Mouse (Mus musculus): ENCODE measurements around the gene 2310061I04Rik.

2310061I04Rik gene

DNA sequence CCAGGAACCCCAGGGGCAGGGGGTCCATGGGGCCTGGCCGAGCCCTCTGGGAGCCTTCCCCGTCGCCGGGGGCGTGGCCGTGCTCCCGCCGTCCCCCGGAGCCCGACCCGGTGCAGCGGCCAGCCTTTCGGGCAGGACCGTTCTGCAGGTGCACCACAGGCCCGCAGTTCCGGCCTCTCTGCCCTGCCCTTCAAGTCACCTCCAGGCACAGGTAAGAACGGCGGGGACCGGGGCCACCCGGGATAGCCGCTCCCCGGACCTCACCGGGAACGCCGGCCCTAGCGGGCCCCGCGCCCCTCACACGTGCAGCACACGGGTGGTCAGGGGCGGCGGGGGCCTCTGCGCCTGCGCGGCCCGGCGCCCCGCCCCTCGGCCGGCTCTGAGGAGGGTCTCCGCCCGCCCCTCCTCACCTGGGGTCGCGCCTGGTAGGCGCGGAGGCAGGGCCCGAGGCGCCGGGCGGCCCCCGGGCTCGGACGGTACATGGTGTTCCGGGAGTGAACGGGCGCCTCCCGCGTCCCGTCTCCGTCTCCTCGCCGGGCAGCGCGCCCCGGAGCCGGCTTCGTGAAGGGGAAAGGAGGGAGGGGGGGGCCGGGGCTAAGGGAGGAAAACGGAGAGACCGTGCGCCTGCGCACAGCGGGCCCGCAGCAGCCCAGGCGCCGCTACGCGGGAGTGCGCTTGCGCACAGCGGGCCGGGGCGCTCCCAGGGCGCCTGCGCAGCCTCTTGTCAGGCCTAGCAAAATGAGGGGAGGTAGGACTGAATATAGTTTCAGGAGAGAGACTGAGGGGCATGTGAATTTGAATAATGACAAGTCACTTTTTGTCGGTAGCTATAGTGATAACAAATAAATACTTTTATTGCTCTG, at the start of gene 2310061I04Rik:
2310061I04Rik (minus strand) TSS at position 651 of the 863 bp plus-strand sequence.
- in situ Hi-C loops (cut with MseI, MboI), result no loop called here

DNA sequence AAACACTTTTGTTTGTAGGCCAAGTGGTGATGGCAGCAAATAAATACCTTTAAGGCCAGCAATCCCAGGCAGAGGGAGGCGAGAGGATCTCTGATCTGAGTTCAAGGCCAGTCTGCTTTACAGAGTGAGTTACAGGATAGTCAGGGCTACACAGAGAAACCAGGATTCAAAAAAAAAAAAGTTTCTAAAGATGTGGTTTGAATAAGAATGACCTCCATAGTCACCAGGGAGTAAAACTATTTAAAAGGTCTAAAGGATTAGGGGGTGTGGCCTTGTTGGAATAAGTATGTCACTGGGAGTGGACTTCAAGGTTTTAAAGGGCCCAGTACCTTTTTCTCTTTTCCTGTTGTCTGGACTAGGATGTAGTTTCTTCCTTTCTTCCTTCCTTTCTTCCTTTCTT, 42.7 kb upstream of the 2310061I04Rik start:
- in situ Hi-C loops (cut with MseI, MboI), result loop anchor here (5.0 kb wide), 1 partner anchor 52 kb away; no protein-coding TSS in a partner anchor

DNA sequence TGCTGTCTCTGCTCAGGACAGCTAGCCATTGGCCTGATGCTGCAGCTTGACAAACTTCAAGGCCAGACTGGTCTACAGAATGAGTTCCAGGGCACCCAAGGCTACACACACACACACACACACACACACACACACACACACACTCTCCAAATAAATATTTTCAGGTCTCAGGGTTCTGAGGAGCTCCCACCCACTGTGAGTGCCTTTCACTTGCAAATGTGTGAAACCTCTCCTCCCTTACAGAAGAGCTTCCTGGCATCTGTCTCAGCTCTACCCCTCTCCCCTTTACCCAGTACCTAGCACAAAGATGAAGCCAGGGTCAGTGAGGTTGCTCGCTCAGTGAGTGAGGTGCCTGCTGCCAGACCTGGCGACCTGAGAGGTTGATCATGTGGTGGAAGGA, 41.9 kb upstream of the 2310061I04Rik start:
- in situ Hi-C loops (cut with MseI, MboI), result loop anchor here (5.0 kb wide), 1 partner anchor 53 kb away; no protein-coding TSS in a partner anchor

DNA sequence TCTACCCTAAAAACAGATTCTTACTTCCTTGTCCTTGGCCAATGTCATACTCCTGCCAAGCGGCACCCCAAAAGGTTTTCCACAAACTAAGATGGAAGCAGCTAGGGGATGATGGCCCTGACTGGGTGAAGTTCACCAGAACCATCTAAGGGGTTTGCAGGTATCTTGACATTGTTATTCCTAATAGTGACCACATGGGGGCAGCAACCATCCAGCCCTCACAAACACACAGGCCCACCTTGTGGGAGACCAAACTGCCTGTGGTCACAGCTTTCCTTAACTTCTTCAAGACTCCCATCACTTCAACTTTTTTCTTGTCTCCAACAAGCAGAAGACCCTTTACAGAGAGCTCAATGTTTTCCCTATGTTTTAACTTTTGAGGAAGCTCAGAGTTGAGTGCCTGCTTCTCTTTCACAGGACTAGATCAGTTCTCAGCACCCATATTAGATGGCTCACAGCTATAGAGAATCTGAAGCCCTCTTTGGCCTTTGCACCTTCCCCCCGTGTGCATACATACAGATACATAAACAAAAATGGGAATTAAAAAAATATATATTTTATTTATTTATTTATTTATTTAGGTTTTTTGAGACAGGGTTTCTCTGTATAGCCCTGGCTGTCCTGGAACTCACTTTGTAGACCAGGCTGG, 40.6 kb upstream of the 2310061I04Rik start:
- in situ Hi-C loops (cut with MseI, MboI), result loop anchor here (5.0 kb wide), 1 partner anchor 54 kb away; no protein-coding TSS in a partner anchor

DNA sequence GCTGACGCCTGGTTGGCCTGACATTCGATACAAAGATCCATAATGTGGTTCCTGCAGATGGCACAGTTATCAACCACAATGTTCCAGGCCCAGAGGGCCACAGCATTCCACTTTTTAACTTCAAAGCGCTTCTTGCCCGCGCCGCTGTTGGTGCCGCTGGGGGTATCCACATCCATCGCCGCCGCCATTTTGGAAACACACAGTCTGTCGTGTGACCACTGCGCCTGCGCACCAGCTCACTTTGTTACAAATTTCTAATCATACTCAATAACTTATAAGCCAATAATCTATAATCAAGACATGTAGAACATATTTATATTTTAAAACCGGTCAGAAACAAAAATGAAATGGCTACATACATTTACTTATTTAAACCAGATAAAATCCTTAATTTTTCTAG, 38.5 kb upstream of the 2310061I04Rik start:
- in situ Hi-C loops (cut with MseI, MboI), result loop anchor here (5.0 kb wide), 1 partner anchor 57 kb away; no protein-coding TSS in a partner anchor

DNA sequence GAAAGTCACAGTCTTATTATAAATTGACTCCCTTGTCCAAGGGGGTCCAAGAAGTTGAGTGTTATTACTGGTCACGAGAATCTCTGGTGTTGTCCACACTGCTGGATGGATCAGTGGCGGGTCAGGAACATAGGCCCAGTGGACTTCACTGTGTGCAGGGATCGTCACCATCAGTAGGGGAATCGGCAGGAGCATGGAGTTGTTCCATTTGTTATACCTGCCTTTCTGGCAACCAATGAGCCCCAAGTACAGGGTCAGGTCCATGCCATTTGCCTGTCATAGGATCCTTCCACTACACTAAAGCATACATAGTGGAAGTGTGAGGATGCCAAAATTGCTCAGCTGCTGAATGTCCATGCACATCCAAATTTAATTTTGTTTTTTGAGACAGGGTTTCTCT, 35.4 kb upstream of the 2310061I04Rik start:
- in situ Hi-C loops (cut with MseI, MboI), result no loop called here

DNA sequence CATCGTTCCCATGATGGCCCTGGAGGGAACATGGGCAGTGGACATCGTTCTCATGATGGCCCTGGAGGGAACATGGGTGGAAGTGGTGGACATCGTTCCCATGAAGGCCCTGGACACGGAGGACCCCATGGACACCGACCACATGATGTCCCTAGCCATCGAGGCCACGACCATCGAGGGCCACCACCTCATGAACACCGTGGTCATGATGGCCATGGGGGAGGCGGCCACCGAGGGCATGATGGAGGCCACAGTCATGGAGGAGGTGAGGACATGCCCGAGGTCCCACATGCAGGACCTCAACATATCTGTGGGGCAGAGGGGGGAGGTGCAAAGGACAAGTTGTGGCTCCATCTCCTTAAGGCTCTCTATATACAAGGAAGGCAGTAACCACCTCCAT, 33.4 kb upstream of the 2310061I04Rik start:
- in situ Hi-C loops (cut with MseI, MboI), result no loop called here

DNA sequence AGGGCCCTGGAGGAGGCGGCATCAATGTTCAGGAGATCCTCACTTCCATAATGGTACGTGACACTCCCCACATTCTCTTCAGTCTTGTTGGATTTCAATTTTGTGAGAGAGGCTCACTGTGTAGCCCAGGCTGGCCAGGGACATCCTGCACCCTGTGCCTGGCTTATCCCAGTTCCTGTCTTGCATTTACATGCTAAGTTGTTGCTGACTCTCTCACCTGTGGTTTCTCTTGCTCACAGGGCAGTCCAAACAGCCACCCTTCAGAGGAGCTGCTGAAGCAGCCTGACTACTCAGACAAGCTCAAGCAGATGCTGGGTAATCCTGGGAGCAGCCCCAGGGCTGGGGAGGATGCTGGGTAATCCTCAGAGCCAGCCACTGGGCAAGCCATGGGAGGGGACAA, 32.3 kb upstream of the 2310061I04Rik start:
- in situ Hi-C loops (cut with MseI, MboI), result no loop called here

DNA sequence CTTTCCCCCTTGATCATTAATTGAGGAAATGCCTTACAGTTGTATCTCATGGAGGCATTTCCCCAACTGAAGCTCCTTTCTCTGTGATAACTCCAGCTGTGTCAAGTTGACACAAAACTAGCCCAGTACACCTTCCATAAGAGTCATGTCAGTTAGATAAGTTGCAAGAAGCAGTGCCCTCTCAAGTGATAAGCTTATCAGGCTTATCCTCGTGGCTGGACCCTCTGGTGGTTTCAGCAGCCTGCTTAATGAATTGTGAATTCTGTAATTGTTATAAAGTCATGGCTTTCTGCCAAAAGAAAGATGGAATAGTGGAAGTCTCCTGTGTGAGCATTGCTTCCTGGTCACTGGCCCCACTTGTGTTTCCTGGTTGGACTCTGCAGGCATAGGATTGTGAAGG, 30.2 kb upstream of the 2310061I04Rik start:
- in situ Hi-C loops (cut with MseI, MboI), result no loop called here

DNA sequence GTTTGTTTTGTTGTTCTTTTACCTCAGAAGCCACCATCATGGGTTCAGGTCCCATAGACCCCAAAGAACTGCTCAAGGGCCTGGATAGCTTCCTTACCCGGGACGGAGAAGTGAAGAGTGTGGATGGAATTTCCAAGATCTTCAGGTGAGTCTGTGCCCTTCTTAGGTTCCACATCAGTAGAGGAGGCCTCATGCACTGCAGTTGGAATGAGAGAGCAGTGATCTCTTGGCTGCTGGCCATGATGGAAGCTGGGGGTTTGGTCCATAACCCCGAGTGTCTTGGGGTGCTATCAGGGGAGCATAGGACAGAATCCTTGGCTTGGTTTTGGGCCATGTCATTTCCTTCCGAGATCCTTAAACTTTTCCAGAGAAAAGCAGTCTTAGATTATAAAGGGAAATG, 26.1 kb upstream of the 2310061I04Rik start:
- in situ Hi-C loops (cut with MseI, MboI), result no loop called here

DNA sequence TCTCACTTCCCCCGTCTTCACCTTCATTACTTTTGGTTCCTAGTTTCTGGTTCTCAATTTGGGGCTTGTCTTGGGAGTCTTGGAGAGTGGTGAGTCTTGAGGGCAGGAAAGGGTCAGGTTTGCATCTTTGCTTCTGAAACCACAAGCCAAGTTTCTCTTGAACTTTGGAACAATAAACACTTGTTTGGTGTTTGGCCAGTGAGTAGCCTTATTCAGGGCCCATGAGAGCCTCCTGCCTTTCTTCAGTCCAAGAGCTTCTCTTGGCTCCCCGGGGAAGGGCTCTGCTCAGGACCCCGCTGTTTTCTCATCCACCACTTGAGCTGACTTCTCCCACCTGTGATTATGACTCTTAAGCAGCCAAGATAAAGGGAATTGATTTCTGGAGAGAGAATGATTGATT, 25.3 kb upstream of the 2310061I04Rik start:
- in situ Hi-C loops (cut with MseI, MboI), result no loop called here

DNA sequence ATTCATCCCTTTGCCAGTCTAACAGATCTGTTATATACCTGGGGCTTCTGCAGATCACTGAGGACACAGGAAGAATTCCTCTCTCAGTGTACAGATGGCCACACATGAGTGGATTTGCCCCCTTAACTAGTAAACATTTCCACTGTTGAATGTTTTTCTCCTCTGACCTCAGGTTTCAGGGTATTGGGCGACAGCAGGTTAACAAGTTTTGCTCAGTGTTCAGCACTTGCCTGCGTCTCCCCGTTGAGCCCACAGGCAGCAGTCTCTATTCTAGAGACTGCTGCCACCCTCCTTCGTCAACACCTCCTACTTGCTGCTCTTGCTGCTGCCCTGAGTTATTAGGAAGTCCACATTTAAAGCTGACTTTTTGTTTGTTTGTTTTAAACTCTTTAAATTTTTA, 24.5 kb upstream of the 2310061I04Rik start:
- in situ Hi-C loops (cut with MseI, MboI), result no loop called here

DNA sequence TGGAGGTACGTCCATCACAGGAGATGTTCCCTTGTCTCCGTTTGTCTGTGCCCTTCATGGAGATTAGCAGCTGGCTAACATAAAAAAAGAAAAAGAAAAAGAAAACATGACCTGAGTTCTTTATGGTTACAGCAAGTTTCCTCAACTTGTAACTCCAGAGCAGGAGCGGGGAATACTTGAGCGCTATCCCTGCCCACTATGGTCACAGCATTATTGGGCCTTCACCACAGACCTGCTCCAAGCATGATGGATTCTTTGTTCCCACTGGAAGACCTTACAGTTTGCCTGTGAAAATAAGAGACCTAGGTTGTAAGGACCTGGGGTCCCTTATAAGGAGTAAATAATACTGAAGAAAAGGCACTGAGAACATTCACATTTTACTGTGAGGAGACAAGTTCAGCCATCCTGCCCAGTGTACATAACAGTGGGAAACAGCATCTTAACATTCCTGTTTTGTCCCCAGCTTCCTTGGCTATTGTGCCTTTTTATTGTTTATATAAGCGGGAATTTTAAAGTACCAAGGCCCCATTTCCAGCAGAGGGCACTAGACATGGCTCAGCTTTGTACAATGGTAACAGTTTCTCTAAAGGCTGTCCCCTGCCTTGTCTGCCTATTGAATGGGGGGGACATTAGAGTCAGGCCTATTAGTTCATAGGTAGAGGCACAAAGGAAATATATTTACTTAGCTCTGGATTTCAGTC, 23.8 kb upstream of the 2310061I04Rik start:
- in situ Hi-C loops (cut with MseI, MboI), result no loop called here

DNA sequence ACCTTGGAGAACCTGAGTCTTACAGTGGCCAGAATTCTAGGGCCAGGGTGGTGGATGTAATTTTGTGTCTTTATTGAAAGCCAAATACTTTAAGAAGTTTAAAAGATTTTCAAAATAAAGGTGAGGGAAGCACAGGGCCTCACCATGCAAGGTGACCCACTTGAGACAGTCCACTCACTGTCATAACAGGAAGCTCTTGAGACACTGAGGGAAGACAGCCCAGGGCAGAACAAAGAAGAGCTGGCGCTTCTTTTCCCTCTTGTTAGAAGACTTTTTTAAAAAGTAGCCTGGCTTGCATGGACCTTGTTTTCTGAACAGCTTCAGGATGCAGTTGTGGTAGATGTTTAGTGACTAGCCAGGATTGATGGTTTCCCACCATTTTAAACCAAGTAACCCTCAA, 23.2 kb upstream of the 2310061I04Rik start:
- in situ Hi-C loops (cut with MseI, MboI), result no loop called here

DNA sequence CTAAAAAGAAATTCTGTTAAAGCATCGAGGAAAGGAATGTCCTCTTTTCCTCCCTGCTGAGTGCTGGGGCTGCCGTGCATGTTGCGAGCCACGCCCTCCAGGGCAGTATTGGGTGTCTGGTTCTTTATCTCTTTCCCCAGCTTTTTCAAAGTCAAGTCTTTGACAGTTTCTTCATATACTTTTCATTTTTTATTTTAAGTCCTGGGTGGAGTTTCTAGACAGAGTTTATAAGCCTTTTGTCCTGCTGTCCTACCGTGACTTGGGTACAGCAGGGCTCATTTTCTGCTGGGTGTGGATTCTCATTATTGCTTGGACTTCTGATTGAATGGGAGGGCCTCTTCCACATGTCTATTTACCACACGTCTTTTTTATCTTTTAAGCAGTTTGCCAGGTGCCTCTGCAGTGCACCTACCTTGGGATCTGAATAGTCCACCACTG, 22.7 kb upstream of the 2310061I04Rik start:
- in situ Hi-C loops (cut with MseI, MboI), result no loop called here

DNA sequence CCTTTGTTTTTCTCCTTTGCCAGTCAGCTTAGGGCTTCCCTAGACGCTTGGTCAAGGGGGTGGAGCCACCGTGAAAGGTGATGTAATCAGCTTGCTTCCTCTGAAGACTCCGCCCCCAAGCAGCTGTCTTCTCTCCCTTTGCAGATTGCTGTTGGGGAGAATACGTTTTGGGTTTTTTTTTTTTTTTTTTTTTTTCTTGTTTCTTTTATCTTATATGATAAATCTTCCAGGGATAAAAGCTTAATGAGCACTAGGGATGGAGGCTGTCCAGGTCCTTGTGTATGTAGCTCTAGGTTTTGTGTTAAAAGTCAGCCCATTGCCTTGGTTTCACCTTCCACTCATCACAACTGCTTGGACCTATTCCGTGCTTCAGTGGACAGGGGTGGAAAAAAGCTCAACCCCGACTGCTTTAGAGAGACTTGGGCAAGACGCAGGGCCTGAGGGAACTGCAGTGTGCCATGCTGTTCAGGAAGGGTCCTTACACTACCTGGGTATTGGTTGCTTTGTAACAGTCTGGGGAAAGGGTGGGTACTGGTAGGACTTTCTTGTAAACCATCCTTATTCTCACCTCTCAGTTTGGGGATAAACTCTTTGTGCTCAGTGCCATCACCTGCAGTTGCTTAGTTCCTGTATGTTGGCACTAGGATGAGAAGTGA, 22.0 kb upstream of the 2310061I04Rik start:
- in situ Hi-C loops (cut with MseI, MboI), result no loop called here

DNA sequence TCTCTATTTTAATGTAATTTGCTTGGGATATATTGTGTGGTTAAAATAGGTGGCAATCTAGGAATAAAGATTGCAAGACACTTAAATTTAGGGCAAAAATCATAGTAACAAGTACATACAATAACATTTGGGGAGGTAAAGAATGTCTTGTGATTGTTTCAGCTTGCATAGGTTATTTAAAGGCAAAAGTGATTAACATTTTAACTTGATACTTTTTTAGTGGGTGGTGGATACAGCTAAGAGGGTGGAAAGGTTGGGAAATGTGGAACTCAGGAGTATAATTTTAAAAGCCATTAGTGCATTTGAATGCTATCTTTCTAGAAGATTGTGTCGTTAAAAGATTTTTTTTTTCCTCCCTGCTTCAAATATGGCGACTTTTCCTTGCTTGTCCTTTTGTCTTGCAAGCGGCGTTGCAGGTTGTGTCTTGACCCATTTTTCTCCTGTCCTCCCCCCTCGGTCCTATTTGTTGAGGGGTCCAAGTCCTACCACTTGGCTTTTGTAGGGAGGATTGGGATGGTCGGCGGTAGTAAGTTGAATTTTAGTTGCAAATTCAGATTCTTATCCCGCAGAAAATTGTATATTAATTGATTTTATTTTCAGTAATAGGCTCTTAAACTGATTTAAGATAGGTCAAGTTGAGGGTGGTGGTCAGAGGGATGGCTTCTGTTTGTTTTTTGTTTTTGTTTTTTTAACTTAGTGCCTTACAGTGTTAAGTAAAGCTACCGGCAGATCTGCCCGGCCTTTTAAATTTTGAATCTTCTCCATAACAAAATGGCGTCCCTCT, 21.2 kb upstream of the 2310061I04Rik start:
- in situ Hi-C loops (cut with MseI, MboI), result no loop called here

DNA sequence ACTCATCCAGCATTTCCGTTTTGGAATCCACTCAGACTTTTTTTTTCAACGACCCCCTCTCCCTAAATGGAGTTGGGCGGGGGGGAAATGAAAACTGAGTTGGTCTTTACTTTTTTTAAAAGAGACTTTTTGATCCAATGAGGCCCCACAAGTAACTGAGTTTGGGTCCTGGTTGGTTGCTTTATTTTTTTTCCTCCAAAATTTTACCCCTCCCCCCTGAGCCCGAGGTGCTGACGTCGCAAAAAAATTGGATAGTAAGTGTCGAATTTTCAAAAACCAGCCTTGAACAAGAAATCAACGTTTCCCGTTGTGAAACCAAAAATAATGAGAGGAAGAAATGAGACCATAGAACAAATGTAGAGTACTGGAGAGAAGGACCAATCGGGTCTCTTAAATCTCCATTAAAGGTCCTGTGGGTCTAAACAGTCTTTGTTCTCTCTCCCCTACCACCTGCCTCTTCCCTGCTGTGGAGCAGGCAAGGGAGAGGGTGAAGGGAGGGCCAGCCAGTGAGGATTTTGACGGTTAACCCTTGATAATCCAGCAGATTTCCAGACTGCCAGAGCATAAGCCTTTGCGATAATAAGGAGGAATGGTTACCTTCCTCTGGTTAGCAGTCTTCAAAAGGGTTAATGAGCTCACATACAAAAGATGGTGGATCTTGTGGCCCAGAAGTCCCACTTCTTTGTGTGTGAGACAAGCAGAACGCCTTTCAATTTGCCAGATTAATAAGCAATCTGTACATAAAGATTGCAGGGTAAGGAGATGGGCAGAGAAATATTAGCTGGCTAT, 20.4 kb upstream of the 2310061I04Rik start:
- in situ Hi-C loops (cut with MseI, MboI), result no loop called here

DNA sequence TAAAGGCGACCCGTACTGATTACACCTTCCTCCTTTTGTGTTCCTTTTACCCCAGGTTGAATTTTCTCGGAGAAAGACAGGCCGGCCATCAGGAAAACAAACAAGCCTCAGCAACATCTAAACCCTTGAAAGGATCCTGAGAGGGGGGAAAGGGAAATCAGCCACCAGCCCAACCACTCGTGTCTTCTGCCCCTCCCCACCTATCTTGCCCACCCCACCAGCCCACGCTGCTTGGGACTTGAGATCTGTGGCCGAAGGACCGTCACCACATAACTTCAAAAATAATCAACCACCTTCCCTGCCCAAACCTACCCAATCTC, 19.9 kb upstream of the 2310061I04Rik start:
- in situ Hi-C loops (cut with MseI, MboI), result no loop called here
